Mouse (Mus musculus): ENCODE data around the gene Kdelr2.
"Not testable (repeated sequence)": the region's sequence is repeated elsewhere in the genome, so short reads cannot be mapped to it uniquely, and the experiment has no call there.

Kdelr2 gene

GRCm38 (mm10) chr5:143403221-143404147, at the start of gene Kdelr2:
Gene Kdelr2, plus strand, starts transcription at chr5:143403838.
- DNase-seq: peak; percentile 93

- DNase-seq: no peak
Measured at GRCm38 (mm10) chr5:143356017-143356416, 47.6 kb upstream of the Kdelr2 start.

GRCm38 (mm10) chr5:143356686-143357388, 46.8 kb upstream of the Kdelr2 start, which contains the start of gene Grid2ip:
Gene Grid2ip, plus strand, starts transcription at chr5:143357338.
- no peak for DNase-seq

GRCm38 (mm10) chr5:143357564-143357963, 46.1 kb upstream of the Kdelr2 start:
- DNase-seq: no peak

GRCm38 (mm10) chr5:143359263-143359662, 44.4 kb upstream of the Kdelr2 start:
- DNase-seq: no peak

- DNase-seq: no peak
Measured at GRCm38 (mm10) chr5:143360000-143360399, 43.6 kb upstream of the Kdelr2 start.

- no peak for DNase-seq
Measured at GRCm38 (mm10) chr5:143361428-143361827, 42.2 kb upstream of the Kdelr2 start.

GRCm38 (mm10) chr5:143363678-143364615, 39.7 kb upstream of the Kdelr2 start:
- DNase-seq: no peak

GRCm38 (mm10) chr5:143367931-143368330, 35.7 kb upstream of the Kdelr2 start:
- DNase-seq: no peak

- DNase-seq: no peak
Measured at GRCm38 (mm10) chr5:143369611-143370255, 33.9 kb upstream of the Kdelr2 start.

GRCm38 (mm10) chr5:143370416-143371145, 33.1 kb upstream of the Kdelr2 start:
- DNase-seq: peak; percentile 25

GRCm38 (mm10) chr5:143371146-143371510, 32.5 kb upstream of the Kdelr2 start:
- no peak for DNase-seq

- DNase-seq: no peak
Measured at GRCm38 (mm10) chr5:143372818-143373217, 30.8 kb upstream of the Kdelr2 start.

- peak; percentile 30 for DNase-seq
Measured at GRCm38 (mm10) chr5:143375242-143375641, 28.4 kb upstream of the Kdelr2 start.

- no peak for DNase-seq
Measured at GRCm38 (mm10) chr5:143376156-143376555, 27.5 kb upstream of the Kdelr2 start.

GRCm38 (mm10) chr5:143386797-143387621, 16.6 kb upstream of the Kdelr2 start:
- DNase-seq: no peak

- DNase-seq: no peak
Measured at GRCm38 (mm10) chr5:143394184-143394583, 9.5 kb upstream of the Kdelr2 start.

- not testable (repeated sequence) for DNase-seq
Measured at GRCm38 (mm10) chr5:143394966-143395365, 8.7 kb upstream of the Kdelr2 start.

GRCm38 (mm10) chr5:143395649-143396048, 8.0 kb upstream of the Kdelr2 start:
- DNase-seq: no peak

GRCm38 (mm10) chr5:143400501-143400900, 3.1 kb upstream of the Kdelr2 start:
- no peak for DNase-seq

- no peak for DNase-seq
Measured at GRCm38 (mm10) chr5:143401556-143401955, 2.1 kb upstream of the Kdelr2 start.
